Mouse (Mus musculus): Measurements from ENCODE around the gene Egln2.

Egln2 gene

GRCm38 (mm10) chr7:27166614-27167474 lies at the start of gene Egln2:
Gene Egln2, minus strand, starts transcription at chr7:27166802.
- peak; percentile 95 to 97 for DNase-seq

GRCm38 (mm10) chr7:27212626-27213025 lies 46.0 kb upstream of the Egln2 start:
- DNase-seq: no peak

GRCm38 (mm10) chr7:27203730-27204449 lies 37.3 kb upstream of the Egln2 start:
- DNase-seq: no peak

- DNase-seq: no peak
Observed at GRCm38 (mm10) chr7:27198779-27199178, 32.2 kb upstream of the Egln2 start.

- no peak for DNase-seq
Observed at GRCm38 (mm10) chr7:27198355-27198754, 31.8 kb upstream of the Egln2 start.

- DNase-seq: no peak
Observed at GRCm38 (mm10) chr7:27197634-27198033, 31.0 kb upstream of the Egln2 start.

- no peak for DNase-seq
Observed at GRCm38 (mm10) chr7:27197136-27197535, 30.5 kb upstream of the Egln2 start.

- peak; percentile 96 to 99 for DNase-seq
Observed at GRCm38 (mm10) chr7:27195681-27196611, 29.3 kb upstream of the Egln2 start, which contains the start of the genes BC024978 and Snrpa. Gene BC024978, plus strand, starts transcription at chr7:27195781. Gene Snrpa, minus strand, starts transcription at chr7:27196271.

- DNase-seq: no peak
Observed at GRCm38 (mm10) chr7:27193731-27194130, 27.1 kb upstream of the Egln2 start.

- DNase-seq: no peak
Observed at GRCm38 (mm10) chr7:27192434-27192833, 25.8 kb upstream of the Egln2 start.

- no peak for DNase-seq
Observed at GRCm38 (mm10) chr7:27189271-27189931, 22.8 kb upstream of the Egln2 start.

GRCm38 (mm10) chr7:27185986-27186385 lies 19.4 kb upstream of the Egln2 start:
- DNase-seq: no peak

- peak in 1 of 2 experiments; percentile 35 for DNase-seq
Observed at GRCm38 (mm10) chr7:27184964-27185363, 18.4 kb upstream of the Egln2 start.

- DNase-seq: no peak
Observed at GRCm38 (mm10) chr7:27182498-27182897, 15.9 kb upstream of the Egln2 start.

GRCm38 (mm10) chr7:27180837-27181695 lies 14.5 kb upstream of the Egln2 start, which contains the start of the genes Gm21983 and Mia:
Gene Gm21983, minus strand, starts transcription at chr7:27181086.
Gene Mia, minus strand, starts transcription at chr7:27181157.
- DNase-seq: peak in 1 of 2 experiments; percentile 51

- peak; percentile 44 to 64 for DNase-seq
Observed at GRCm38 (mm10) chr7:27180036-27180435, 13.4 kb upstream of the Egln2 start.

- no peak for DNase-seq
Observed at GRCm38 (mm10) chr7:27179217-27179918, 12.8 kb upstream of the Egln2 start.

GRCm38 (mm10) chr7:27178324-27179216 lies 12.0 kb upstream of the Egln2 start, which contains the start of gene Rab4b:
Gene Rab4b, minus strand, starts transcription at chr7:27178896.
- peak; percentile 100 for DNase-seq

- no peak for DNase-seq
Observed at GRCm38 (mm10) chr7:27177942-27178323, 11.3 kb upstream of the Egln2 start.

All from lung, postnatal 4 days (tissue).